Mouse (Mus musculus): ENCODE data around the gene Gss. TPM values are rescaled to one million over a fixed set of nuclear protein-coding genes. Genes with fewer than 3 reads are reported as not detected.

Gene Gss
- polyA plus RNA-seq (2015; fragmentation: Nextera tagmentation; extraction: Ambion mirVana), result 65.2 and 71.3 TPM in 2 replicates

GRCm38 (mm10) chr2:155592137-155592853, at the start of gene Gss:
Gene Gss (minus strand): TSS chr2:155592810.
- peaks cover 11% of the 10 kb centered on the region for H3K4me1 ChIP-seq (ENCODE audit: insufficient read depth, low read length)
- peak; percentile 94 for ATAC-seq (ENCODE audit: low FRiP score, low TSS enrichment)
- H3K4me3 ChIP-seq (ENCODE audit: low read length), result peak within 1 kb of the TSS; percentile 67
- no peaks in the 10 kb centered on the region for H3K36me3 ChIP-seq (ENCODE audit: insufficient read depth, low read length)
- no peaks in the 10 kb centered on the region for H3K9me3 ChIP-seq (ENCODE audit: low read length)
- H3K27me3 ChIP-seq (ENCODE audit: insufficient read depth, low read length), result no peaks in the 10 kb centered on the region
- under 1% methylated on average over 53 of the region's 53 CpGs for WGBS
- peak within 1 kb of the TSS; percentile 89 for H3K27ac ChIP-seq (ENCODE audit: low read length)
- H3K9ac ChIP-seq (replicated peaks; ENCODE audit: low read length), result peak within 1 kb of the TSS; percentile 82
- peak within 1 kb of the TSS; percentile 81 for H3K4me2 ChIP-seq (replicated peaks; ENCODE audit: low read depth, low read length)

- Histone ChIP-seq H3K9me3 (ENCODE audit: low read length) (no peaks in the 10 kb centered on the region), H3K27ac (ENCODE audit: low read length) (no peak overlapping the region), H3K27me3 (ENCODE audit: insufficient read depth, low read length) (no peaks in the 10 kb centered on the region), H3K4me2 (replicated peaks; ENCODE audit: low read depth, low read length) (no peak overlapping the region), H3K4me3 (ENCODE audit: low read length) (no peak overlapping the region), H3K36me3 (ENCODE audit: insufficient read depth, low read length) (peaks cover 71% of the 10 kb centered on the region), H3K9ac (replicated peaks; ENCODE audit: low read length) (no peak overlapping the region), H3K4me1 (ENCODE audit: insufficient read depth, low read length) (no peaks in the 10 kb centered on the region)
- 84% methylated on average over 18 of the region's 18 CpGs for WGBS
- ATAC-seq (ENCODE audit: low FRiP score, low TSS enrichment), result peak; percentile 31; the same call in 1 of the 2 replicates
These were observed 49.2 kb upstream of the Gss start for GRCm38 (mm10) chr2:155641540-155642472.

GRCm38 (mm10) chr2:155640656-155641055, 48.0 kb upstream of the Gss start:
- Histone ChIP-seq H3K4me1 (ENCODE audit: insufficient read depth, low read length) (no peaks in the 10 kb centered on the region), H3K9ac (replicated peaks; ENCODE audit: low read length) (no peak overlapping the region), H3K36me3 (ENCODE audit: insufficient read depth, low read length) (peaks cover 81% of the 10 kb centered on the region), H3K4me3 (ENCODE audit: low read length) (no peak overlapping the region), H3K4me2 (replicated peaks; ENCODE audit: low read depth, low read length) (no peak overlapping the region), H3K9me3 (ENCODE audit: low read length) (no peaks in the 10 kb centered on the region), H3K27ac (ENCODE audit: low read length) (no peak overlapping the region), H3K27me3 (ENCODE audit: insufficient read depth, low read length) (no peaks in the 10 kb centered on the region)
- WGBS, result 91% methylated on average over 6 of the region's 6 CpGs
- ATAC-seq (ENCODE audit: low FRiP score, low TSS enrichment), result no peak

GRCm38 (mm10) chr2:155637411-155637810, 44.8 kb upstream of the Gss start:
- H3K27me3 ChIP-seq (ENCODE audit: insufficient read depth, low read length), result peaks cover 4% of the 10 kb centered on the region; the same call in 1 of the 2 replicates
- H3K9me3 ChIP-seq (ENCODE audit: low read length), result no peaks in the 10 kb centered on the region
- H3K36me3 ChIP-seq (ENCODE audit: insufficient read depth, low read length), result peaks cover 84% of the 10 kb centered on the region
- no peak overlapping the region for H3K9ac ChIP-seq (replicated peaks; ENCODE audit: low read length)
- no peak overlapping the region for H3K4me2 ChIP-seq (replicated peaks; ENCODE audit: low read depth, low read length)
- WGBS, result 87% methylated on average over 4 of the region's 4 CpGs
- H3K27ac ChIP-seq (ENCODE audit: low read length), result no peak overlapping the region
- no peaks in the 10 kb centered on the region for H3K4me1 ChIP-seq (ENCODE audit: insufficient read depth, low read length)
- no peak for ATAC-seq (ENCODE audit: low FRiP score, low TSS enrichment)
- no peak overlapping the region for H3K4me3 ChIP-seq (ENCODE audit: low read length)

- Histone ChIP-seq H3K9ac (replicated peaks; ENCODE audit: low read length) (no peak overlapping the region), H3K9me3 (ENCODE audit: low read length) (no peaks in the 10 kb centered on the region), H3K4me1 (ENCODE audit: insufficient read depth, low read length) (no peaks in the 10 kb centered on the region), H3K4me2 (replicated peaks; ENCODE audit: low read depth, low read length) (no peak overlapping the region), H3K27me3 (ENCODE audit: insufficient read depth, low read length) (peaks cover 5% of the 10 kb centered on the region; the same call in 1 of the 2 replicates), H3K36me3 (ENCODE audit: insufficient read depth, low read length) (peaks cover 81% of the 10 kb centered on the region), H3K4me3 (ENCODE audit: low read length) (no peak overlapping the region), H3K27ac (ENCODE audit: low read length) (no peak overlapping the region)
- ATAC-seq (ENCODE audit: low FRiP score, low TSS enrichment), result no peak
These were observed 44.3 kb upstream of the Gss start for GRCm38 (mm10) chr2:155636881-155637280.

- no peak for ATAC-seq (ENCODE audit: low FRiP score, low TSS enrichment)
- no peak overlapping the region for H3K4me3 ChIP-seq (ENCODE audit: low read length)
- H3K4me2 ChIP-seq (replicated peaks; ENCODE audit: low read depth, low read length), result no peak overlapping the region
- H3K36me3 ChIP-seq (ENCODE audit: insufficient read depth, low read length), result peaks cover 72% of the 10 kb centered on the region
- 93% methylated on average over 8 of the region's 8 CpGs for WGBS
- no peak overlapping the region for H3K27ac ChIP-seq (ENCODE audit: low read length)
- peaks cover 7% of the 10 kb centered on the region; the same call in 1 of the 2 replicates for H3K4me1 ChIP-seq (ENCODE audit: insufficient read depth, low read length)
- peaks cover 12% of the 10 kb centered on the region for H3K27me3 ChIP-seq (ENCODE audit: insufficient read depth, low read length)
- no peaks in the 10 kb centered on the region for H3K9me3 ChIP-seq (ENCODE audit: low read length)
- no peak overlapping the region for H3K9ac ChIP-seq (replicated peaks; ENCODE audit: low read length)
These were observed 43.4 kb upstream of the Gss start for GRCm38 (mm10) chr2:155635961-155636360.

- no peaks in the 10 kb centered on the region for H3K9me3 ChIP-seq (ENCODE audit: low read length)
- H3K36me3 ChIP-seq (ENCODE audit: insufficient read depth, low read length), result peaks cover 58% of the 10 kb centered on the region
- no peak overlapping the region for H3K9ac ChIP-seq (replicated peaks; ENCODE audit: low read length)
- peaks cover 26% of the 10 kb centered on the region for H3K27me3 ChIP-seq (ENCODE audit: insufficient read depth, low read length)
- H3K4me3 ChIP-seq (ENCODE audit: low read length), result no peak overlapping the region
- no peak overlapping the region for H3K27ac ChIP-seq (ENCODE audit: low read length)
- WGBS, result 93% methylated on average over 8 of the region's 8 CpGs
- no peak for ATAC-seq (ENCODE audit: low FRiP score, low TSS enrichment)
- H3K4me2 ChIP-seq (replicated peaks; ENCODE audit: low read depth, low read length), result no peak overlapping the region
- peaks cover 14% of the 10 kb centered on the region for H3K4me1 ChIP-seq (ENCODE audit: insufficient read depth, low read length)
These were observed 42.0 kb upstream of the Gss start for GRCm38 (mm10) chr2:155634562-155634961.

GRCm38 (mm10) chr2:155633731-155634130, 41.1 kb upstream of the Gss start:
- 91% methylated on average over 9 of the region's 9 CpGs for WGBS

GRCm38 (mm10) chr2:155633121-155633520, 40.5 kb upstream of the Gss start:
- 66% methylated on average over 19 of the region's 19 CpGs for WGBS
- Histone ChIP-seq H3K27ac (ENCODE audit: low read length) (no peak overlapping the region), H3K4me3 (ENCODE audit: low read length) (no peak overlapping the region), H3K9me3 (ENCODE audit: low read length) (no peaks in the 10 kb centered on the region), H3K4me1 (ENCODE audit: insufficient read depth, low read length) (peaks cover 20% of the 10 kb centered on the region), H3K9ac (replicated peaks; ENCODE audit: low read length) (no peak overlapping the region), H3K4me2 (replicated peaks; ENCODE audit: low read depth, low read length) (no peak overlapping the region), H3K27me3 (ENCODE audit: insufficient read depth, low read length) (peaks cover 38% of the 10 kb centered on the region), H3K36me3 (ENCODE audit: insufficient read depth, low read length) (peaks cover 46% of the 10 kb centered on the region)
- ATAC-seq (ENCODE audit: low FRiP score, low TSS enrichment), result no peak

More at GRCm38 (mm10) chr2:155633731-155634130, 41.1 kb upstream of the Gss start:
- H3K4me1 ChIP-seq (ENCODE audit: insufficient read depth, low read length), result peaks cover 20% of the 10 kb centered on the region
- H3K4me3 ChIP-seq (ENCODE audit: low read length), result no peak overlapping the region
- no peaks in the 10 kb centered on the region for H3K9me3 ChIP-seq (ENCODE audit: low read length)
- no peak overlapping the region for H3K27ac ChIP-seq (ENCODE audit: low read length)
- no peak overlapping the region for H3K4me2 ChIP-seq (replicated peaks; ENCODE audit: low read depth, low read length)
- H3K36me3 ChIP-seq (ENCODE audit: insufficient read depth, low read length), result peaks cover 50% of the 10 kb centered on the region
- H3K9ac ChIP-seq (replicated peaks; ENCODE audit: low read length), result no peak overlapping the region
- no peak for ATAC-seq (ENCODE audit: low FRiP score, low TSS enrichment)
- peaks cover 32% of the 10 kb centered on the region for H3K27me3 ChIP-seq (ENCODE audit: insufficient read depth, low read length)
